In genomic region chr8:46616879-46617689, GRCm38 (mm10) we compare ENCODE assay signal across 8 mouse cellular contexts. TPM values are rescaled to one million over a fixed set of nuclear protein-coding genes. Genes with fewer than 3 reads are reported as not detected.
DNase-seq lines count a peak whose midpoint lies in the region; ATAC-seq and TF ChIP-seq lines count a peak whose summit lies in the region.

Gene Primpol, minus strand, starts transcription at chr8:46617212.
Gene Casp3, plus strand, starts transcription at chr8:46617291.

- peak within 1 kb of the TSS; percentile 78 for H3K9ac ChIP-seq in kidney, embryonic 15.5 days

- no peaks in the 10 kb centered on the region for H3K27me3 ChIP-seq in kidney, embryonic 15.5 days

- 0 out of 2 replicates have a peak, but pooled peaks have one; percentile 8 for TF ChIP-seq POLR2A in bone marrow macrophage, adult 2 months (IDR thresholded peaks at IDR 0.05; ENCODE audit: borderline replicate concordance, low read depth, low read length)
- TF ChIP-seq POLR2A in embryonic fibroblast, embryonic 13.5 days (IDR thresholded peaks at IDR 0.05; ENCODE audit: low read depth, low read length) = peak; percentile 99

- peak; percentile 98 for ATAC-seq in kidney, embryonic 15.5 days (replicated peaks; ENCODE audit: low FRiP score)
- peak; percentile 93 for ATAC-seq in monocyte, adult 5-6 weeks (replicated peaks; ENCODE audit: insufficient number of reproducible peaks, low FRiP score, low TSS enrichment, poor library complexity, severe bottlenecking)

- H3K4me1 ChIP-seq in bone marrow macrophage, adult 2 months (ENCODE audit: control insufficient read depth, insufficient read depth, low read length) = peaks cover 24% of the 10 kb centered on the region
- peaks cover 6% of the 10 kb centered on the region for H3K4me1 ChIP-seq in embryonic fibroblast, embryonic 13.5 days (ENCODE audit: control insufficient read depth, insufficient read depth, low read length)
- H3K4me1 ChIP-seq in kidney, embryonic 15.5 days = peaks cover 22% of the 10 kb centered on the region

- H3K27ac ChIP-seq in bone marrow macrophage, adult 2 months (ENCODE audit: insufficient read depth, low read depth, low read length) = peak within 1 kb of the TSS; percentile 69
- peak within 1 kb of the TSS; percentile 66 for H3K27ac ChIP-seq in embryonic fibroblast, embryonic 13.5 days (ENCODE audit: insufficient read depth, low read length)
- H3K27ac ChIP-seq in kidney, embryonic 15.5 days = peak within 1 kb of the TSS; percentile 95

- no peak for TF ChIP-seq CTCF in bone marrow macrophage, adult 2 months (IDR thresholded peaks at IDR 0.05; ENCODE audit: low read depth, low read length)
- TF ChIP-seq CTCF in embryonic fibroblast, embryonic 13.5 days (IDR thresholded peaks at IDR 0.05; ENCODE audit: borderline replicate concordance, insufficient read depth, low read length) = no peak

- H3K36me3 ChIP-seq in kidney, embryonic 15.5 days = no peaks in the 10 kb centered on the region

- DNase-seq in A20 (ENCODE audit: low read depth, low spot score) (peak; percentile 98), liver (peak; percentile 99)
- peak; percentile 93 to 95 for DNase-seq in heart, adult 9 months (ENCODE audit: low spot score in 2 of 2)
- peak; percentile 99 for DNase-seq in spleen, postnatal 4 days (ENCODE audit: low spot score in 2 of 2)

- H3K9me3 ChIP-seq in kidney, embryonic 15.5 days (replicated peaks) = no peaks in the 10 kb centered on the region

- under 1% methylated on average over 54 of the region's 54 CpGs for WGBS in kidney, embryonic 15.5 days

- H3K4me2 ChIP-seq in kidney, embryonic 15.5 days = peak within 1 kb of the TSS; percentile 73

- H3K4me3 ChIP-seq in bone marrow macrophage, adult 2 months (ENCODE audit: insufficient read depth, low read length) = peak within 1 kb of the TSS; percentile 92
- H3K4me3 ChIP-seq in embryonic fibroblast, embryonic 13.5 days (ENCODE audit: insufficient read depth, low read length) = peak within 1 kb of the TSS; percentile 73
- peak within 1 kb of the TSS; percentile 69 for H3K4me3 ChIP-seq in kidney, embryonic 15.5 days (replicated peaks)

RNA-seq across cellular contexts. Expression of gene Primpol, which starts in this region (rescaled TPM):
- 16.6 and 21.3 TPM in 2 replicates for polyA plus RNA-seq in bone marrow macrophage, adult 2 months (2012; ENCODE audit: insufficient read depth, insufficient read length, missing spikeins)
- 19.9 and 20.5 TPM in 2 replicates for polyA plus RNA-seq in embryonic fibroblast, embryonic 13.5 days (2011; ENCODE audit: insufficient read length, low read depth, missing spikeins)
- 14.6 and 15.5 TPM in 2 replicates for polyA plus RNA-seq in kidney, embryonic 15.5 days (2015; fragmentation: Nextera tagmentation; extraction: Ambion mirVana)
- 9.7 to 18.1 TPM (median 9.7 TPM) in 3 replicates for total RNA-seq in monocyte, adult 5-6 weeks (2017)

RNA-seq across cellular contexts. Expression of gene Casp3, which starts in this region (rescaled TPM):
- polyA plus RNA-seq in bone marrow macrophage, adult 2 months (2012; ENCODE audit: insufficient read depth, insufficient read length, missing spikeins) = 36.5 and 37.3 TPM in 2 replicates
- 49.5 and 55.5 TPM in 2 replicates for polyA plus RNA-seq in embryonic fibroblast, embryonic 13.5 days (2011; ENCODE audit: insufficient read length, low read depth, missing spikeins)
- polyA plus RNA-seq in kidney, embryonic 15.5 days (2015; fragmentation: Nextera tagmentation; extraction: Ambion mirVana) = 80.9 and 82.5 TPM in 2 replicates
- 73.4 to 163 TPM (median 146 TPM) in 3 replicates for total RNA-seq in monocyte, adult 5-6 weeks (2017)

Comparison
In these comparisons a context has a peak if more than half of its experiments do, and no peak if none do; other contexts are left out.
1. Peak in every context shown above with its lines: DNase-seq, ATAC-seq, H3K4me3 ChIP-seq and H3K27ac ChIP-seq.